ENCODE assay signal across 8 mouse cellular contexts in genomic region chr12:105475230-105475911, GRCm38 (mm10). TPM values are rescaled to one million over a fixed set of nuclear protein-coding genes. Genes with fewer than 3 reads are reported as not detected.
DNase-seq lines count a peak whose midpoint lies in the region; ATAC-seq lines count a peak whose summit lies in the region.
"Had no signal": no experiment of that assay in that cellular context is flagged by ENCODE, and none has a peak within 500 bp of the region (broad histone marks: within the 10 kb centered on the region; RNA-seq: fewer than 3 reads in every experiment).

No protein-coding gene starts in this region.

- 80% methylated on average over 12 of the region's 12 CpGs for WGBS in limb, embryonic 12.5 days
- 90% methylated on average over 12 of the region's 12 CpGs for WGBS in limb, embryonic 10.5 days
- WGBS in embryonic facial prominence, embryonic 13.5 days, result 51% methylated on average over 12 of the region's 12 CpGs
- 49% methylated on average over 12 of the region's 12 CpGs for WGBS in kidney, embryonic 16.5 days

- H3K9ac ChIP-seq in limb, embryonic 12.5 days (replicated peaks), result 0 out of 2 replicates have a peak overlapping the region, but pooled peaks have one; percentile 6
- no peak overlapping the region for H3K9ac ChIP-seq in embryonic facial prominence, embryonic 13.5 days
- H3K9ac ChIP-seq in kidney, embryonic 16.5 days (replicated peaks; ENCODE audit: low read length), result no peak overlapping the region

- H3K27ac ChIP-seq in limb, embryonic 12.5 days, result no peak overlapping the region
- H3K27ac ChIP-seq in limb, embryonic 10.5 days, result no peak overlapping the region
- H3K27ac ChIP-seq in embryonic facial prominence, embryonic 13.5 days, result 0 out of 2 replicates have a peak overlapping the region, but pooled peaks have one; percentile 8
- no peak overlapping the region for H3K27ac ChIP-seq in kidney, embryonic 16.5 days (ENCODE audit: low read length)

- no peak overlapping the region for H3K4me3 ChIP-seq in limb, embryonic 12.5 days (replicated peaks)
- H3K4me3 ChIP-seq in limb, embryonic 10.5 days, result no peak overlapping the region
- no peak overlapping the region for H3K4me3 ChIP-seq in embryonic facial prominence, embryonic 13.5 days
- H3K4me3 ChIP-seq in kidney, embryonic 16.5 days (ENCODE audit: low read length), result no peak overlapping the region

- H3K9me3 ChIP-seq in limb, embryonic 12.5 days, result no peaks in the 10 kb centered on the region
- H3K9me3 ChIP-seq in limb, embryonic 10.5 days (replicated peaks), result no peaks in the 10 kb centered on the region
- no peaks in the 10 kb centered on the region for H3K9me3 ChIP-seq in embryonic facial prominence, embryonic 13.5 days
- no peaks in the 10 kb centered on the region for H3K9me3 ChIP-seq in kidney, embryonic 16.5 days (ENCODE audit: low read length)

- no peak overlapping the region for H3K4me2 ChIP-seq in limb, embryonic 12.5 days
- H3K4me2 ChIP-seq in embryonic facial prominence, embryonic 13.5 days, result no peak overlapping the region; the same call in 1 of the 2 replicates
- no peak overlapping the region for H3K4me2 ChIP-seq in kidney, embryonic 16.5 days (replicated peaks; ENCODE audit: low read depth, low read length)

- ATAC-seq in limb, embryonic 12.5 days (ENCODE audit: insufficient number of reproducible peaks, insufficient read depth, low FRiP score, low TSS enrichment, low read depth), result no peak
- ATAC-seq in embryonic facial prominence, embryonic 13.5 days (ENCODE audit: insufficient number of reproducible peaks, insufficient read depth, low FRiP score, low TSS enrichment, low read depth), result no peak
- peak; percentile 25; the same call in 1 of the 2 replicates for ATAC-seq in kidney, embryonic 16.5 days (ENCODE audit: low FRiP score, low TSS enrichment)

- peaks cover 25% of the 10 kb centered on the region for H3K36me3 ChIP-seq in limb, embryonic 12.5 days
- peaks cover 11% of the 10 kb centered on the region; the same call in 1 of the 2 replicates for H3K36me3 ChIP-seq in limb, embryonic 10.5 days
- 0 out of 2 replicates have a peak, but pooled peaks cover 8% of the 10 kb centered on the region for H3K36me3 ChIP-seq in embryonic facial prominence, embryonic 13.5 days
- no peaks in the 10 kb centered on the region for H3K36me3 ChIP-seq in kidney, embryonic 16.5 days (ENCODE audit: insufficient read depth, low read length)

- DNase-seq in limb, embryonic 10.5 days (ENCODE audit: low spot score), result no peak
- peak; percentile 31 for DNase-seq in right cerebral cortex, postnatal 25 days
- no peak for DNase-seq in c-Kit-positive CD71-positive TER-119-positive erythroid progenitor cells, embryonic 14.5 days (ENCODE audit: low spot score)
- no peak for DNase-seq in urinary bladder, postnatal 14 days (ENCODE audit: low spot score)
- DNase-seq: adrenal gland, adult 2 months had no signal

- H3K4me1 ChIP-seq in limb, embryonic 12.5 days (replicated peaks), result 0 out of 2 replicates have a peak, but pooled peaks cover 4% of the 10 kb centered on the region
- peaks cover 7% of the 10 kb centered on the region; the same call in 1 of the 2 replicates for H3K4me1 ChIP-seq in limb, embryonic 10.5 days
- H3K4me1 ChIP-seq in embryonic facial prominence, embryonic 13.5 days, result peaks cover 19% of the 10 kb centered on the region
- no peaks in the 10 kb centered on the region for H3K4me1 ChIP-seq in kidney, embryonic 16.5 days (ENCODE audit: insufficient read depth, low read length)

- no peaks in the 10 kb centered on the region for H3K27me3 ChIP-seq in limb, embryonic 12.5 days
- H3K27me3 ChIP-seq in limb, embryonic 10.5 days (ENCODE audit: low read depth, poor library complexity, severe bottlenecking), result no peaks in the 10 kb centered on the region
- H3K27me3 ChIP-seq in embryonic facial prominence, embryonic 13.5 days, result no peaks in the 10 kb centered on the region
- no peaks in the 10 kb centered on the region for H3K27me3 ChIP-seq in kidney, embryonic 16.5 days (ENCODE audit: insufficient read depth, low read length)

RNA-seq across cellular contexts. Expression of gene D430019H16Rik, which starts 21.7 kb away (rescaled TPM):
- 3.1 and 3.2 TPM in 2 replicates for polyA plus RNA-seq in limb, embryonic 12.5 days (2016; fragmentation: Nextera tagmentation; extraction: Ambion mirVana)
- polyA plus RNA-seq in limb, embryonic 10.5 days (2016; fragmentation: Nextera tagmentation; extraction: Ambion mirVana), result 1.3 and 2.0 TPM in 2 replicates
- polyA plus RNA-seq in embryonic facial prominence, embryonic 13.5 days (2015; fragmentation: Nextera tagmentation; extraction: Ambion mirVana), result 2.6 and 3.0 TPM in 2 replicates
- 1.3 and 1.4 TPM in 2 replicates for polyA plus RNA-seq in kidney, embryonic 16.5 days (2015; fragmentation: Nextera tagmentation; extraction: Ambion mirVana)
